Mouse (Mus musculus): ENCODE measurements at regions not wholly inside any gene's neighbourhood (a gene's known extent, or its start where the extent isn't known, plus 50 kb on each side); places are given as distances from the start of the nearest gene placed in this dataset.

- Histone ChIP-seq H3K4me3 (no peak overlapping the region), H3K27ac (peak overlapping the region; percentile 14; the same call in 1 of the 2 replicates), H3K4me1 (replicated peaks) (peaks cover 33% of the 10 kb centered on the region), H3K9me3 (no peaks in the 10 kb centered on the region), H3K27me3 (ENCODE audit: insufficient read depth, poor library complexity, severe bottlenecking) (0 out of 2 replicates have a peak, but pooled peaks cover 2% of the 10 kb centered on the region), H3K36me3 (no peaks in the 10 kb centered on the region)
- 56% methylated on average over 12 of the region's 12 CpGs for WGBS
- peak; percentile 21 for DNase-seq (ENCODE audit: low spot score)
These were observed 110.2 kb downstream of the Ddx11 start for GRCm38 (mm10) chr17:66233451-66233951.

GRCm38 (mm10) chr17:66234432-66234831, 111.1 kb downstream of the Ddx11 start:
- H3K27ac ChIP-seq: no peak overlapping the region
- H3K4me3 ChIP-seq: no peak overlapping the region
- no peaks in the 10 kb centered on the region for H3K36me3 ChIP-seq
- DNase-seq (ENCODE audit: low spot score): no peak
- 82% methylated on average over 19 of the region's 19 CpGs for WGBS
- 0 out of 2 replicates have a peak, but pooled peaks cover 2% of the 10 kb centered on the region for H3K27me3 ChIP-seq (ENCODE audit: insufficient read depth, poor library complexity, severe bottlenecking)
- H3K9me3 ChIP-seq: no peaks in the 10 kb centered on the region
- peaks cover 34% of the 10 kb centered on the region for H3K4me1 ChIP-seq (replicated peaks)

DNA sequence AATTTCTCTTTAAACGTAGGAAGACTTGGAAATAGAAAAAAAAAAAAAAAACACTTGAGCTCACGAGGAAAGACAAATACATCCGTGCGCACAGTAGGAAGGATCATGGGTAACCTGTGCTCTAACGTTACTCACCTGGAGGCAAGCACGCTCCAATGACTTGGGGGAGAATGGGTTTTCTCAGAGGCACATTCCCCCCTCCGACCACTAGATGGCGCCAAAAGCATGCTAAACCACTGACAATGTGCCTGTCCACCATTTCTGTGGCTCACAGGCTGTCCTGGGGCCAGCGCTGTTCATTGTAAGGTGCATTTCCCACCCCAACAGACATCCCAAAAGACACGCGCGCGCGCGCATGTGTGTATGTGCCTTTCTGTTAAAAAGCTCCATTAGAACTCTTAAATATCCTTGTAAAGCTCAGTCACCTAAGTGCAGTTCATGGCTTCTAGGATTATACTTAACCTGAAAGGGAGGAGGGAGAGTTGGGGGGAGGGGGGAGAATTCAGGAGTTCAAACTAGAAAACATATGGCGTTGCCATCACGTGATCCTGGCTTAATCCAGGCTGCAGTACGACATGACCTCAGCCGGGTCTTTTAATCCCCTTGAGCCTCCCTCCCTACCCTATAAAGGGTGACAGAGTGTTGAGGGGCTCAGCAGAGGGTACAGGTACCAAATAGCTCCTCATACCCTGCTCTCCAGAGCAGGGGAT, 111.9 kb downstream of the Ddx11 start:
- H3K4me1 ChIP-seq (replicated peaks): peaks cover 34% of the 10 kb centered on the region
- H3K9me3 ChIP-seq: no peaks in the 10 kb centered on the region
- WGBS: 6% methylated on average over 19 of the region's 19 CpGs
- peak overlapping the region; percentile 32; the same call in 1 of the 2 replicates for H3K4me3 ChIP-seq
- H3K36me3 ChIP-seq: no peaks in the 10 kb centered on the region
- H3K27ac ChIP-seq: peak overlapping the region; percentile 82
- H3K27me3 ChIP-seq (ENCODE audit: insufficient read depth, poor library complexity, severe bottlenecking): 0 out of 2 replicates have a peak, but pooled peaks cover 9% of the 10 kb centered on the region
- peak; percentile 86 for DNase-seq (ENCODE audit: low spot score)

GRCm38 (mm10) chr17:66235806-66236335, 112.6 kb downstream of the Ddx11 start:
- DNase-seq (ENCODE audit: low spot score): no peak

DNA sequence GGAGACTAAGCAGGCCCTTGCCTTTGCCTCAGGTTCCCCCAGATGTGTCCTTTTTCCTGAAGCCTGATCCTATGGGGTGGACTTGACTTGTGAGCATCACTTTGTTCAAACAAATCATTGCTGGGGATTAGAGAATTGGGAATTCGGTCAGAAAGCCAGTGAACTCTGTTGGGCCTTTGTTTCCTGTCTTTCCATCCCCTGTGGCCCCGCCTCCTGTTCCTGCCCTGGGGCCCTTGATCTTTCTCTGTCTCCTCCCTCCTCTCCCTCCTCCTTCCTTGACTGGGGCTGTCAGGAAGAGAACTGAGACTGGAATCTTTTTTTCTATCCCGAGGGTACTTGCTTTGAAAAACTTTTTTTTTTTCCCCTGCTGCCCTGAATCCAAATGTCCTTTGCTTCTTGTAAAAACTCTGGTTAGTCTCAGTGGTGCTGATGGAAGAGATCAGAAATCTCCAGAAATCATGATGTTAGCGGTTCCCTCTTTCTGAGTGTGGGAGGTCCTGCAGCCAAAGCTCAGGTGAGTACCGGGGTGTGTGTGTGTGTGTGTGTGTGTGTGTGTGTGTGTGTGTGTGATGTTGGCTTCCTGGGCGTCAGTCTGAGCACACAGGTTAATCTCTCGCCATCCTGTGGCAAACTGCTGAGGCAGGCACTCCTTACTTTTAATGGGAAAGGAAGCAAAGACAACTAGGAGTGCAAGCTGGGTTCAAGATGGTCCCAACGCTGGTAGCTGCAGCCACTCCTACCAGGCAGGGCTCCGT, 118.7 kb downstream of the Ddx11 start:
- Histone ChIP-seq H3K27ac (peak overlapping the region; percentile 87), H3K4me3 (peak overlapping the region; percentile 36)
- peak; percentile 72 for DNase-seq (ENCODE audit: low spot score)

More at GRCm38 (mm10) chr17:66235806-66236335, 112.6 kb downstream of the Ddx11 start:
- Histone ChIP-seq H3K4me3 (0 out of 2 replicates have a peak overlapping the region, but pooled peaks have one; percentile 32), H3K27me3 (ENCODE audit: insufficient read depth, poor library complexity, severe bottlenecking) (0 out of 2 replicates have a peak, but pooled peaks cover 10% of the 10 kb centered on the region), H3K4me1 (replicated peaks) (peaks cover 34% of the 10 kb centered on the region), H3K36me3 (no peaks in the 10 kb centered on the region), H3K9me3 (no peaks in the 10 kb centered on the region), H3K27ac (peak overlapping the region; percentile 82)
- WGBS: 88% methylated on average over 15 of the region's 15 CpGs

GRCm38 (mm10) chr17:66244183-66244582, 120.9 kb downstream of the Ddx11 start:
- whole genome bisulfite sequencing: 95% methylated on average over 14 of the region's 14 CpGs
- Histone ChIP-seq H3K27me3 (ENCODE audit: insufficient read depth, poor library complexity, severe bottlenecking) (0 out of 2 replicates have a peak, but pooled peaks cover 7% of the 10 kb centered on the region), H3K36me3 (no peaks in the 10 kb centered on the region), H3K27ac (peak overlapping the region; percentile 41; the same call in 1 of the 2 replicates), H3K9me3 (no peaks in the 10 kb centered on the region), H3K4me1 (replicated peaks) (peaks cover 57% of the 10 kb centered on the region), H3K4me3 (no peak overlapping the region)
- no peak for DNase-seq (ENCODE audit: low spot score)

More for the DNA sequence above, 118.7 kb downstream of the Ddx11 start:
- Histone ChIP-seq H3K4me1 (replicated peaks) (peaks cover 63% of the 10 kb centered on the region), H3K9me3 (no peaks in the 10 kb centered on the region), H3K27me3 (ENCODE audit: insufficient read depth, poor library complexity, severe bottlenecking) (0 out of 2 replicates have a peak, but pooled peaks cover 7% of the 10 kb centered on the region), H3K36me3 (no peaks in the 10 kb centered on the region)
- 13% methylated on average over 9 of the region's 9 CpGs for WGBS

DNA sequence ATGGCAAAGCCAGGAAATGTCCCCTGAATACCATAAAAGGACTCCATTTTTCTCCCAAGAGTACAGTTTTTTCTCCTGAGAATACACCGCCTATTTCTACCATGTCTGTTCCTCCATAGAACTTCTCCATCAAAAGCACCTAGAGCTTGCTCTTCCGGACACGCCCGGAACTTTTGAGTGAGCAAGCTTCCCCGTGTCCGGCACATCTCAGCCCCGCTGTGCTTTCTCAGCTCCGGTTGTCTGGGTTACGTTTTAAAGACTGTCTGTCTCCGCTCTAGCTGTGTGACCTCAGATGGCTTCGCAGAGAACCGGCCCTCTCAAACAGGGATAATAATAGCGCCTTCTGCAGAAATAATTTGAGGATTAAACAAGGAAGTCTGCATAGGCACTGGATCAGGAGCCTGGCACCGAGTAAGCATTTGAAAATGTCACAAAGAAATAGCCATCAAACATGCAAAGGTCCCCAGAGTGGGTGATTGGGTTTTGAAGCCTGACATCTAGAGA, 122.8 kb downstream of the Ddx11 start:
- Histone ChIP-seq H3K4me3 (no peak overlapping the region), H3K27me3 (ENCODE audit: insufficient read depth, poor library complexity, severe bottlenecking) (no peaks in the 10 kb centered on the region), H3K9me3 (no peaks in the 10 kb centered on the region), H3K36me3 (no peaks in the 10 kb centered on the region), H3K27ac (peak overlapping the region; percentile 45), H3K4me1 (replicated peaks) (peaks cover 55% of the 10 kb centered on the region)
- WGBS: 79% methylated on average over 14 of the region's 14 CpGs
- DNase-seq (ENCODE audit: low spot score): no peak

DNA sequence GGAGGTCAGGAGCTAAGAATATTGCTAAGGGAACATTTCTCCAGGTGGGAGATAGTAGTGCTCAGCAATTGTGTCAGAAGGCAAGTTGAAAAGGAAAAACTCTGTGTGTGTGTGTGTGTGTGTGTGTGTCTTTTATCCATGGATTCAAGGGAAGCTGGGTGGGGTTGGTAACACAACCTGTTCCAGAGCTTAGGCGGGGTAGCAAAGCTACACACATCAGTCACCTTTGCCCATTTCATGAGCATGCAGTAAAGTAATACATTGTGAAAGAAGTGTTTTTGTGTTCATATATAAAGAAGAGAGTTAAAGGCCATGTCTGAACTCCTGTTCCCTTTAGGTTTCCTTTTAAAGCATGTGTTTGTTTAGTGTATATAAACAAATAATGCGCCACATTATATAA, 128.2 kb downstream of the Ddx11 start:
- Histone ChIP-seq H3K36me3 (no peaks in the 10 kb centered on the region), H3K4me1 (replicated peaks) (peaks cover 9% of the 10 kb centered on the region; the same call in 1 of the 2 replicates), H3K27me3 (ENCODE audit: insufficient read depth, poor library complexity, severe bottlenecking) (no peaks in the 10 kb centered on the region), H3K4me3 (no peak overlapping the region), H3K27ac (no peak overlapping the region), H3K9me3 (no peaks in the 10 kb centered on the region)
- DNase-seq (ENCODE audit: low spot score): no peak
- 89% methylated on average over 2 of the region's 2 CpGs for WGBS

DNA sequence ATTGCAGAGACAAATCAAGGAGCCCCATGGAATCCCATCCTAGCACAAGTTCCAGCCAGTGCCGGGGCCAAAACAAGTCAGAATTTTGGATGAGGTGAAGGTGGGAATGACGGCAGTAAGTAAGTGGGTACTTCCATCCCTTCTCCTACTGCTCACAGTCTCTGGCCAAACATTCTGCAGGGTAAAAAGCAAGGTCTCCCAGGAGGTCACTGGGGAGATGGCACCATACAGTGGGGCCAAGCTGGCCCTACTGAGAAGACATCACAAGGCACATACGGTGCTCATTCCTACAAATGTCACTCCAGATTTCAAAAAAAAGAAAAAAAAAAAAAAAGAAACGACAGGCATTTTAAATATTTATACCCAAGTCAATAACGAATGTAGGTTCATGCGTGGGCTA, 129.6 kb downstream of the Ddx11 start:
- no peaks in the 10 kb centered on the region for H3K27me3 ChIP-seq (ENCODE audit: insufficient read depth, poor library complexity, severe bottlenecking)
- no peaks in the 10 kb centered on the region for H3K36me3 ChIP-seq
- no peak overlapping the region for H3K27ac ChIP-seq
- H3K9me3 ChIP-seq: no peaks in the 10 kb centered on the region
- DNase-seq (ENCODE audit: low spot score): no peak
- no peak overlapping the region for H3K4me3 ChIP-seq
- 0 out of 2 replicates have a peak, but pooled peaks cover 4% of the 10 kb centered on the region for H3K4me1 ChIP-seq (replicated peaks)
- WGBS: 93% methylated on average over 6 of the region's 6 CpGs

GRCm38 (mm10) chr17:66259697-66260096, 136.4 kb downstream of the Ddx11 start:
- no peak for DNase-seq (ENCODE audit: low spot score)
- WGBS: 69% methylated on average over 8 of the region's 8 CpGs
- no peaks in the 10 kb centered on the region for H3K27me3 ChIP-seq (ENCODE audit: insufficient read depth, poor library complexity, severe bottlenecking)
- no peaks in the 10 kb centered on the region for H3K36me3 ChIP-seq
- H3K4me3 ChIP-seq: no peak overlapping the region
- no peaks in the 10 kb centered on the region for H3K9me3 ChIP-seq
- no peak overlapping the region for H3K27ac ChIP-seq
- 0 out of 2 replicates have a peak, but pooled peaks cover 4% of the 10 kb centered on the region for H3K4me1 ChIP-seq (replicated peaks)

DNA sequence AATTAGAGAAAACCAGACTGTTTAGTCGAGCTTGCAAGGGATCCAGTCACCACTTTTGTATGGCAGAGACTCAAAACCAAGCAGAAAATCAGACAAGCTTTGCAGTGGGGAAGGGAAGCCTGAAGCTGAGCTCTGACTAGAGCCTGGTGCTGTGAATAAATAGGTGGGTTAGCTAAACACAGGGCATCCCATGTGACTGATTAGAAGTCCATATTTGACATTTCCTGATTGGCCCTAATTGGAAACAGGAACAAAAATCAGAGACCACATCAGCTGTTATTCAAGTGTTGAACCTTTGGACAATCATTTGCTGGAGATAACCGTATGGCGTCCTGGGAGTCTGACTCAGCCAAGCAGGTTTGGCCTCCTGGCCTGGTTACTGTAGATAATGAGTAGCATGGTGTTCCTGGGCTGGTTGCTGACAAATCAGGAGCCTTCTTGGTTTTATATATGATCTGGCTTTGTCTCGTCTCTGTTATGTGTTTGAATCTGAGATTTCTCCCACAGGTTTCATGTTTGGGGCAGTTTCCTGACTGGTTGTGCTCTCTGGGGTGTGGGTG, 139.4 kb downstream of the Ddx11 start:
- H3K4me1 ChIP-seq (replicated peaks): peaks cover 11% of the 10 kb centered on the region
- H3K36me3 ChIP-seq: no peaks in the 10 kb centered on the region
- no peaks in the 10 kb centered on the region for H3K27me3 ChIP-seq (ENCODE audit: insufficient read depth, poor library complexity, severe bottlenecking)
- 68% methylated on average over 4 of the region's 4 CpGs for WGBS
- H3K27ac ChIP-seq: no peak overlapping the region
- H3K4me3 ChIP-seq: no peak overlapping the region
- no peaks in the 10 kb centered on the region for H3K9me3 ChIP-seq
- DNase-seq (ENCODE audit: low spot score): no peak

GRCm38 (mm10) chr17:66263405-66263804, 140.1 kb downstream of the Ddx11 start:
- no peaks in the 10 kb centered on the region for H3K27me3 ChIP-seq (ENCODE audit: insufficient read depth, poor library complexity, severe bottlenecking)
- no peak overlapping the region for H3K27ac ChIP-seq
- peaks cover 11% of the 10 kb centered on the region for H3K4me1 ChIP-seq (replicated peaks)
- 90% methylated on average over 4 of the region's 4 CpGs for WGBS
- H3K36me3 ChIP-seq: no peaks in the 10 kb centered on the region
- H3K9me3 ChIP-seq: no peaks in the 10 kb centered on the region
- no peak overlapping the region for H3K4me3 ChIP-seq
- no peak for DNase-seq (ENCODE audit: low spot score)
